Comparison of ENCODE assay signal across 11 mouse cellular contexts in genomic region chr4:154982247-154983120, GRCm38 (mm10). TPM values are rescaled to one million over a fixed set of nuclear protein-coding genes. Genes with fewer than 3 reads are reported as not detected.
DNase-seq lines count a peak whose midpoint lies in the region; ATAC-seq and TF ChIP-seq lines count a peak whose summit lies in the region.
"Had no signal": no experiment of that assay in that cellular context is flagged by ENCODE, and none has a peak within 500 bp of the region (broad histone marks: within the 10 kb centered on the region; RNA-seq: fewer than 3 reads in every experiment).

No protein-coding gene starts in this region.

- no peaks in the 10 kb centered on the region for H3K79me2 ChIP-seq in myocyte (ENCODE audit: control insufficient read depth, insufficient read depth)

- H3K4me2 ChIP-seq in lung, postnatal 0 days (replicated peaks; ENCODE audit: low read depth, low read length), result no peak overlapping the region
- H3K4me2 ChIP-seq in myocyte (ENCODE audit: low read depth), result no peak overlapping the region
- H3K4me2 ChIP-seq: heart, embryonic 12.5 days had no signal

- peak; percentile 22 for DNase-seq in lung, postnatal 0 days (ENCODE audit: low spot score)
- DNase-seq in lung, postnatal 36 days, result no peak
- DNase-seq in G1E (ENCODE audit: low spot score), result peak; percentile 70
- peak; percentile 79 to 81 for DNase-seq in adrenal gland, postnatal 36 days
- DNase-seq in spleen, postnatal 10 days (ENCODE audit: low spot score in 2 of 2), result no peak
- DNase-seq in right cerebral cortex, postnatal 14 days, result no peak
- DNase-seq in urinary bladder, postnatal 4 days (ENCODE audit: low spot score in 2 of 2), result no peak

- ATAC-seq in lung, postnatal 0 days, result no peak
- peak; percentile 70 for ATAC-seq in G1E (ENCODE audit: extremely low read depth, insufficient number of reproducible peaks, low FRiP score, poor library complexity, severe bottlenecking)

- H3K9ac ChIP-seq in lung, postnatal 0 days (replicated peaks; ENCODE audit: low read depth), result no peak overlapping the region
- H3K9ac ChIP-seq: heart, embryonic 12.5 days had no signal

- no peak for TF ChIP-seq EP300 in lung, postnatal 0 days (IDR thresholded peaks at IDR 0.05)

- no peak overlapping the region for H3K4me3 ChIP-seq in lung, postnatal 0 days (ENCODE audit: low read depth, low read length)
- peak overlapping the region; percentile 1; the same call in 1 of the 2 replicates for H3K4me3 ChIP-seq in G1E (ENCODE audit: low read depth, low read length)
- no peak overlapping the region for H3K4me3 ChIP-seq in myocyte
- H3K4me3 ChIP-seq: forebrain, embryonic 10.5 days; heart, embryonic 12.5 days had no signal

- H3K4me1 ChIP-seq in lung, postnatal 0 days (ENCODE audit: insufficient read depth, low read depth, low read length), result no peaks in the 10 kb centered on the region
- peaks cover 75% of the 10 kb centered on the region for H3K4me1 ChIP-seq in G1E (ENCODE audit: insufficient read depth, low read depth, low read length)

- WGBS in lung, postnatal 0 days, result 65% methylated on average over 19 of the region's 19 CpGs

- TF ChIP-seq POLR2A in myocyte (IDR thresholded peaks at IDR 0.05; ENCODE audit: insufficient read length, low read depth), result no peak

- H3ac ChIP-seq in myocyte (ENCODE audit: control insufficient read depth, insufficient read length), result no peak overlapping the region

- H3K36me3 ChIP-seq in lung, postnatal 0 days (ENCODE audit: insufficient read depth, low read length), result peaks cover 29% of the 10 kb centered on the region; the same call in 1 of the 2 replicates
- H3K36me3 ChIP-seq in G1E (replicated peaks) (peaks cover 65% of the 10 kb centered on the region), myocyte (ENCODE audit: control insufficient read depth, insufficient read depth) (no peaks in the 10 kb centered on the region)

- H3K9me3 ChIP-seq in lung, postnatal 0 days (ENCODE audit: low read length), result no peaks in the 10 kb centered on the region
- H3K9me3 ChIP-seq in G1E (replicated peaks), result no peaks in the 10 kb centered on the region
- H3K9me3 ChIP-seq: forebrain, embryonic 10.5 days; heart, embryonic 12.5 days had no signal

- H3K27ac ChIP-seq in lung, postnatal 0 days (ENCODE audit: low read length), result no peak overlapping the region
- H3K27ac ChIP-seq: forebrain, embryonic 10.5 days had no signal

- no peak for TF ChIP-seq CTCF in lung, postnatal 0 days (IDR thresholded peaks at IDR 0.05)
- no peak for TF ChIP-seq CTCF in G1E (IDR thresholded peaks at IDR 0.05; ENCODE audit: low read depth, low read length)

- H3K27me3 ChIP-seq in lung, postnatal 0 days (replicated peaks; ENCODE audit: insufficient read depth, low read length), result no peaks in the 10 kb centered on the region
- peaks cover 12% of the 10 kb centered on the region for H3K27me3 ChIP-seq in G1E (ENCODE audit: insufficient read depth, low read length)
- peaks cover 18% of the 10 kb centered on the region for H3K27me3 ChIP-seq in myocyte (ENCODE audit: control insufficient read depth, insufficient read depth, insufficient read length)

TF ChIP-seq in myocyte, 11 proteins besides CTCF, POLR2A, EP300 and RAD21:
- no peak for TF ChIP-seq MYOD1 (IDR thresholded peaks at IDR 0.05; ENCODE audit: control insufficient read depth in 1 of 3, insufficient read length in 2 of 3, low read depth in 2 of 3)
- no peak for TF ChIP-seq USF1 (IDR thresholded peaks at IDR 0.05; ENCODE audit: low read depth)
- peak; percentile 69 for TF ChIP-seq POLR2AphosphoS2 (IDR thresholded peaks at IDR 0.05; ENCODE audit: insufficient read length, low read depth)

RNA-seq across cellular contexts. Expression of gene Pank4, which starts 18.6 kb away (rescaled TPM):
- polyA plus RNA-seq in lung, postnatal 0 days (2015; fragmentation: Nextera tagmentation; extraction: Ambion mirVana), result 20.5 and 23.0 TPM in 2 replicates
- total RNA-seq in G1E (2014; fragmentation: Nextera tagmentation), result 33.4 and 39.3 TPM in 2 replicates
- 41.6 and 45.2 TPM in 2 replicates for total RNA-seq in G1E (2017)
- 30.0 and 34.2 TPM in 2 replicates for polyA plus RNA-seq in G1E (2012)
- 10 to 100 TPM; 24.1 to 35.9 TPM for total RNA-seq in adrenal gland, postnatal 36 days (2021)
- 21.0 TPM for polyA plus RNA-seq in myocyte (2012; fragmentation: generic; extraction: Trizol)

RNA-seq across cellular contexts. Expression of gene Hes5, which starts 21.8 kb away (rescaled TPM):
- 0.10 TPM in 1 of 2 replicates, not detected in the other for polyA plus RNA-seq in lung, postnatal 0 days (2015; fragmentation: Nextera tagmentation; extraction: Ambion mirVana)
- not detected in 2 replicates for total RNA-seq in G1E (2014; fragmentation: Nextera tagmentation)
- total RNA-seq in G1E (2017), result not detected in 2 replicates
- not detected in 2 replicates for polyA plus RNA-seq in G1E (2012)
- not detected for total RNA-seq in adrenal gland, postnatal 36 days (2021)
- polyA plus RNA-seq in myocyte (2012; fragmentation: generic; extraction: Trizol), result not detected
- total RNA-seq: gastrocnemius, adult 18-20 months had no signal

RNA-seq across cellular contexts. Expression of gene Tnfrsf14, which starts 54.1 kb away (rescaled TPM):
- 1.5 and 2.1 TPM in 2 replicates for polyA plus RNA-seq in lung, postnatal 0 days (2015; fragmentation: Nextera tagmentation; extraction: Ambion mirVana)
- total RNA-seq in G1E (2014; fragmentation: Nextera tagmentation) (45.1 and 131 TPM in 2 replicates), G1E (2017) (23.9 and 27.7 TPM in 2 replicates)
- polyA plus RNA-seq in G1E (2012) (3.5 and 7.2 TPM in 2 replicates), myocyte (2012; fragmentation: generic; extraction: Trizol) (0.43 TPM)
- total RNA-seq in adrenal gland, postnatal 36 days (2021), result 1 to 10 TPM; 6.7 to 7.2 TPM

Comparison
In these comparisons a context has a peak if more than half of its experiments do, and no peak if none do; other contexts are left out.
1. DNase-seq: peak in lung, postnatal 0 days (single experiment), G1E (single experiment) and adrenal gland, postnatal 36 days (2 of 2); none in lung, postnatal 36 days (single experiment), spleen, postnatal 10 days (0 of 2), right cerebral cortex, postnatal 14 days (single experiment) and urinary bladder, postnatal 4 days (0 of 2).